Comparison of ENCODE assay signal across 21 mouse cellular contexts in genomic region chr11:72821041-72821440, GRCm38 (mm10). TPM values are rescaled to one million over a fixed set of nuclear protein-coding genes. Genes with fewer than 3 reads are reported as not detected.
DNase-seq lines count a peak whose midpoint lies in the region; ATAC-seq and TF ChIP-seq lines count a peak whose summit lies in the region.
"Had no signal": no experiment of that assay in that cellular context is flagged by ENCODE, and none has a peak within 500 bp of the region (broad histone marks: within the 10 kb centered on the region; RNA-seq: fewer than 3 reads in every experiment).

No protein-coding gene starts in this region.

- ATAC-seq in intestine, embryonic 16.5 days: peak; percentile 66
- no peak for ATAC-seq in hindbrain, embryonic 14.5 days (ENCODE audit: low FRiP score)
- ATAC-seq: activated CD4-positive, CD25-positive, alpha-beta regulatory T cell, adult 4 months; forebrain, embryonic 13.5 days; forebrain, embryonic 15.5 days; Patski had no signal

- H3K4me2 ChIP-seq in intestine, embryonic 16.5 days (ENCODE audit: low read depth, low read length): no peak overlapping the region
- no peak overlapping the region for H3K4me2 ChIP-seq in hindbrain, embryonic 14.5 days (replicated peaks)
- H3K4me2 ChIP-seq: embryonic facial prominence, embryonic 12.5 days; forebrain, embryonic 13.5 days; forebrain, embryonic 15.5 days had no signal

- WGBS in heart, embryonic 10.5 days: 86% methylated on average over 7 of the region's 7 CpGs
- WGBS in intestine, embryonic 16.5 days: 82% methylated on average over 7 of the region's 7 CpGs
- WGBS in large intestine, adult 2 months: 42% methylated on average over 7 of the region's 7 CpGs
- WGBS in hindbrain, embryonic 14.5 days: 92% methylated on average over 7 of the region's 7 CpGs
- WGBS in thymus, adult 2 months: 94% methylated on average over 7 of the region's 7 CpGs

- H3K4me3 ChIP-seq in heart, embryonic 10.5 days: no peak overlapping the region
- no peak overlapping the region for H3K4me3 ChIP-seq in intestine, embryonic 16.5 days (ENCODE audit: low read length)
- no peak overlapping the region for H3K4me3 ChIP-seq in hindbrain, embryonic 14.5 days (replicated peaks; ENCODE audit: low read length)
- H3K4me3 ChIP-seq in thymus, adult 2 months (ENCODE audit: control insufficient read depth, insufficient read depth, low read length): no peak overlapping the region
- H3K4me3 ChIP-seq: embryonic facial prominence, embryonic 10.5 days; embryonic facial prominence, embryonic 12.5 days; forebrain, embryonic 13.5 days; forebrain, embryonic 15.5 days had no signal

- H3K4me1 ChIP-seq in heart, embryonic 10.5 days: no peaks in the 10 kb centered on the region
- no peaks in the 10 kb centered on the region for H3K4me1 ChIP-seq in intestine, embryonic 16.5 days (ENCODE audit: control insufficient read depth, insufficient read depth, low read length)
- no peaks in the 10 kb centered on the region for H3K4me1 ChIP-seq in hindbrain, embryonic 14.5 days (replicated peaks; ENCODE audit: control insufficient read depth, insufficient read depth, low read length)
- H3K4me1 ChIP-seq in thymus, adult 2 months (replicated peaks; ENCODE audit: control insufficient read depth, insufficient read depth, low read length): no peaks in the 10 kb centered on the region
- H3K4me1 ChIP-seq: embryonic facial prominence, embryonic 10.5 days; embryonic facial prominence, embryonic 12.5 days; forebrain, embryonic 13.5 days; forebrain, embryonic 15.5 days had no signal

- H3K27ac ChIP-seq in heart, embryonic 10.5 days: no peak overlapping the region
- H3K27ac ChIP-seq in intestine, embryonic 16.5 days (ENCODE audit: low read length): no peak overlapping the region
- no peak overlapping the region for H3K27ac ChIP-seq in hindbrain, embryonic 14.5 days
- H3K27ac ChIP-seq in thymus, adult 2 months (ENCODE audit: control insufficient read depth, insufficient read depth, low read length): no peak overlapping the region
- H3K27ac ChIP-seq: embryonic facial prominence, embryonic 10.5 days; embryonic facial prominence, embryonic 12.5 days; forebrain, embryonic 13.5 days; forebrain, embryonic 15.5 days had no signal

- no peak overlapping the region for H3K9ac ChIP-seq in intestine, embryonic 16.5 days (ENCODE audit: low read depth, low read length)
- H3K9ac ChIP-seq in hindbrain, embryonic 14.5 days: no peak overlapping the region
- H3K9ac ChIP-seq: embryonic facial prominence, embryonic 12.5 days; forebrain, embryonic 13.5 days; forebrain, embryonic 15.5 days had no signal

- H3K27me3 ChIP-seq in heart, embryonic 10.5 days (ENCODE audit: insufficient read depth, poor library complexity, severe bottlenecking): no peaks in the 10 kb centered on the region
- H3K27me3 ChIP-seq in intestine, embryonic 16.5 days (replicated peaks; ENCODE audit: control insufficient read depth, insufficient read depth, low read length): no peaks in the 10 kb centered on the region
- H3K27me3 ChIP-seq in hindbrain, embryonic 14.5 days (ENCODE audit: control insufficient read depth, insufficient read depth, low read length): no peaks in the 10 kb centered on the region
- H3K27me3 ChIP-seq in thymus, adult 2 months (ENCODE audit: control insufficient read depth, insufficient read depth, low read length): no peaks in the 10 kb centered on the region
- H3K27me3 ChIP-seq: embryonic facial prominence, embryonic 12.5 days; forebrain, embryonic 13.5 days; forebrain, embryonic 15.5 days; Patski had no signal

- H3K9me3 ChIP-seq in heart, embryonic 10.5 days: no peaks in the 10 kb centered on the region
- H3K9me3 ChIP-seq in intestine, embryonic 16.5 days (ENCODE audit: control insufficient read depth, low read length): no peaks in the 10 kb centered on the region
- H3K9me3 ChIP-seq in hindbrain, embryonic 14.5 days (ENCODE audit: control insufficient read depth, low read length): no peaks in the 10 kb centered on the region
- H3K9me3 ChIP-seq: embryonic facial prominence, embryonic 10.5 days; embryonic facial prominence, embryonic 12.5 days; forebrain, embryonic 13.5 days; forebrain, embryonic 15.5 days had no signal

- TF ChIP-seq CTCF in thymus, adult 2 months (IDR thresholded peaks at IDR 0.05; ENCODE audit: borderline replicate concordance, control insufficient read depth, extremely low read depth, insufficient read depth, low read length, poor library complexity): no peak

- no peak for TF ChIP-seq POLR2A in thymus, adult 2 months (IDR thresholded peaks at IDR 0.05; ENCODE audit: control insufficient read depth, extremely low read depth, insufficient read depth, low read length, poor library complexity)

- peaks cover 44% of the 10 kb centered on the region for H3K36me3 ChIP-seq in heart, embryonic 10.5 days
- peaks cover 10% of the 10 kb centered on the region; the same call in 1 of the 2 replicates for H3K36me3 ChIP-seq in intestine, embryonic 16.5 days (ENCODE audit: control insufficient read depth, insufficient read depth, low read length)
- peaks cover 74% of the 10 kb centered on the region for H3K36me3 ChIP-seq in hindbrain, embryonic 14.5 days (replicated peaks; ENCODE audit: control insufficient read depth, insufficient read depth)
- H3K36me3 ChIP-seq in thymus, adult 2 months (ENCODE audit: control insufficient read depth, insufficient read depth, low read length): peaks cover 57% of the 10 kb centered on the region

- peak; percentile 51 for DNase-seq in heart, embryonic 10.5 days (ENCODE audit: low spot score)
- no peak for DNase-seq in heart, adult 18-20 months
- peak; percentile 57 for DNase-seq in large intestine, adult 2 months (ENCODE audit: low read depth, low spot score)
- DNase-seq in hindbrain, embryonic 14.5 days (ENCODE audit: low spot score): no peak
- DNase-seq in lung, postnatal 36 days: no peak
- DNase-seq in thymus, adult 2 months: no peak
- DNase-seq: adrenal gland, adult 8-10 months; adrenal gland, postnatal 14 days; adrenal gland, postnatal 36 days; B cell, adult 2 months; cerebellum, adult 11-12 months; cerebellum, adult 2 months; cerebellum, adult 9-10 months; cerebellum, postnatal 10 days had no signal

RNA-seq across cellular contexts. Expression of gene Zzef1, which starts 25.0 kb away (rescaled TPM):
- polyA plus RNA-seq in heart, embryonic 10.5 days (2016; fragmentation: Nextera tagmentation; extraction: Ambion mirVana): 6.8 and 7.5 TPM in 2 replicates
- 10 to 100 TPM; 16.5 to 19.6 TPM for total RNA-seq in heart, adult 18-20 months (2021)
- 11.3 and 13.7 TPM in 2 replicates for polyA plus RNA-seq in intestine, embryonic 16.5 days (2015; fragmentation: Nextera tagmentation; extraction: Ambion mirVana)
- polyA plus RNA-seq in large intestine, adult 2 months (2012; rRNA removed): 56.0 and 81.0 TPM in 2 replicates
- polyA plus RNA-seq in hindbrain, embryonic 14.5 days (2014; fragmentation: Nextera tagmentation; extraction: Ambion mirVana): 16.4 and 18.5 TPM in 2 replicates
- polyA plus RNA-seq in thymus, adult 2 months (2012; rRNA removed): 52.8 and 54.0 TPM in 2 replicates

RNA-seq across cellular contexts. Expression of gene Cyb5d2, which starts 25.1 kb away (rescaled TPM):
- 4.6 and 6.0 TPM in 2 replicates for polyA plus RNA-seq in heart, embryonic 10.5 days (2016; fragmentation: Nextera tagmentation; extraction: Ambion mirVana)
- 10 to 100 TPM; 21.5 to 24.3 TPM for total RNA-seq in heart, adult 18-20 months (2021)
- 4.8 and 5.1 TPM in 2 replicates for polyA plus RNA-seq in intestine, embryonic 16.5 days (2015; fragmentation: Nextera tagmentation; extraction: Ambion mirVana)
- polyA plus RNA-seq in large intestine, adult 2 months (2012; rRNA removed): 3.9 and 5.8 TPM in 2 replicates
- 5.9 and 7.3 TPM in 2 replicates for polyA plus RNA-seq in hindbrain, embryonic 14.5 days (2014; fragmentation: Nextera tagmentation; extraction: Ambion mirVana)
- polyA plus RNA-seq in thymus, adult 2 months (2012; rRNA removed): 3.6 and 4.8 TPM in 2 replicates

Comparison
In these comparisons a context has a peak if more than half of its experiments do, and no peak if none do; other contexts are left out.
1. DNase-seq: peak in heart, embryonic 10.5 days (single experiment) and large intestine, adult 2 months (single experiment); none in heart, adult 18-20 months (0 of 2), hindbrain, embryonic 14.5 days (single experiment), lung, postnatal 36 days (single experiment) and thymus, adult 2 months (single experiment).